Mouse (Mus musculus): ENCODE measurements at regions not wholly inside any gene's neighbourhood (a gene's known extent, or its start where the extent isn't known, plus 50 kb on each side); places are given as distances from the start of the nearest gene placed in this dataset.

DNA sequence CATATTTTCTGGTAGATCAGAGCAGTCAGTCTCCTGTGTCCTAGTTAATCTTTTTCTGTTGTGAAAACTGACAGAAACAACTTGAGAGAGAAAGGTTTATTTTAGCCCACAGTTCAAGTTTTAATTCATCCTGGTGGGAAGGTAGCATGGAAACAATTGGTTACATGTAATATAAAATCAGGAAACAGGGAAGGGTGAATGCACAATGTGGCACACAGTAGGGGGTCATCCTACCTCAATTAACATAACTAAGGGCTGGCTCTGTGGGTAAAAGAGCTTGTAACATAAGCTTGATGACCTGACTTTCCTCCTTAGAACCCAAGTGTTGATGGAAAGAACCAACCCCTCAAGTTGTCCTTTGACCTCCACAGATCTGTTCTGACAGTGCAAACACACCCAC is 227.1 kb downstream of the Ikzf2 start:
- TF ChIP-seq FLI1 (IDR thresholded peaks at IDR 0.05; ENCODE audit: low read length): no peak
- no peak for TF ChIP-seq GATA1 (IDR thresholded peaks at IDR 0.05; ENCODE audit: borderline replicate concordance, low read length)

Data from megakaryocyte, embryonic 14.5 days (primary cell).